Mouse (Mus musculus): ENCODE results near the gene Hs3st1. TPM values are rescaled to one million over a fixed set of nuclear protein-coding genes. Genes with fewer than 3 reads are reported as not detected.

The Hs3st1 gene
- polyA plus RNA-seq, 1 experiment: 4.1 TPM

GRCm38 (mm10) chr5:39636090-39636489 lies 119.2 kb downstream of the Hs3st1 start:
- no peak for TF ChIP-seq CTCF (IDR thresholded peaks at IDR 0.05; ENCODE audit: borderline replicate concordance, control insufficient read depth, extremely low read depth, insufficient read depth, low read length, poor library complexity)
- no peak for TF ChIP-seq POLR2A (IDR thresholded peaks at IDR 0.05; ENCODE audit: control insufficient read depth, extremely low read depth, insufficient read depth, low read length, poor library complexity)
- DNase-seq: no peak
- Histone ChIP-seq H3K36me3 (ENCODE audit: control insufficient read depth, insufficient read depth, low read length) (no peaks in the 10 kb centered on the region), H3K27me3 (ENCODE audit: control insufficient read depth, insufficient read depth, low read length) (no peaks in the 10 kb centered on the region), H3K27ac (ENCODE audit: control insufficient read depth, insufficient read depth, low read length) (no peak overlapping the region), H3K4me1 (replicated peaks; ENCODE audit: control insufficient read depth, insufficient read depth, low read length) (no peaks in the 10 kb centered on the region), H3K4me3 (ENCODE audit: control insufficient read depth, insufficient read depth, low read length) (no peak overlapping the region)
- WGBS: 81% methylated on average over 3 of the region's 3 CpGs

- Histone ChIP-seq H3K36me3 (ENCODE audit: control insufficient read depth, insufficient read depth, low read length) (no peaks in the 10 kb centered on the region), H3K4me1 (replicated peaks; ENCODE audit: control insufficient read depth, insufficient read depth, low read length) (no peaks in the 10 kb centered on the region), H3K27ac (ENCODE audit: control insufficient read depth, insufficient read depth, low read length) (no peak overlapping the region), H3K4me3 (ENCODE audit: control insufficient read depth, insufficient read depth, low read length) (no peak overlapping the region), H3K27me3 (ENCODE audit: control insufficient read depth, insufficient read depth, low read length) (no peaks in the 10 kb centered on the region)
- DNase-seq: no peak
- TF ChIP-seq POLR2A (IDR thresholded peaks at IDR 0.05; ENCODE audit: control insufficient read depth, extremely low read depth, insufficient read depth, low read length, poor library complexity) (no peak), CTCF (IDR thresholded peaks at IDR 0.05; ENCODE audit: borderline replicate concordance, control insufficient read depth, extremely low read depth, insufficient read depth, low read length, poor library complexity) (no peak)
- 97% methylated on average over 8 of the region's 8 CpGs for WGBS
These were observed 120.8 kb downstream of the Hs3st1 start for GRCm38 (mm10) chr5:39634300-39635047.

- no peak overlapping the region for H3K4me3 ChIP-seq (ENCODE audit: control insufficient read depth, insufficient read depth, low read length)
- WGBS: 56% methylated on average over 1 of the region's 1 CpGs
- TF ChIP-seq POLR2A (IDR thresholded peaks at IDR 0.05; ENCODE audit: control insufficient read depth, extremely low read depth, insufficient read depth, low read length, poor library complexity) (no peak), CTCF (IDR thresholded peaks at IDR 0.05; ENCODE audit: borderline replicate concordance, control insufficient read depth, extremely low read depth, insufficient read depth, low read length, poor library complexity) (no peak)
- H3K27ac ChIP-seq (ENCODE audit: control insufficient read depth, insufficient read depth, low read length): no peak overlapping the region
- DNase-seq: no peak
- H3K4me1 ChIP-seq (replicated peaks; ENCODE audit: control insufficient read depth, insufficient read depth, low read length): no peaks in the 10 kb centered on the region
- H3K36me3 ChIP-seq (ENCODE audit: control insufficient read depth, insufficient read depth, low read length): no peaks in the 10 kb centered on the region
- H3K27me3 ChIP-seq (ENCODE audit: control insufficient read depth, insufficient read depth, low read length): no peaks in the 10 kb centered on the region
These were observed 122.1 kb downstream of the Hs3st1 start for GRCm38 (mm10) chr5:39633206-39633605.

GRCm38 (mm10) chr5:39630841-39631240 lies 124.4 kb downstream of the Hs3st1 start:
- Histone ChIP-seq H3K27me3 (ENCODE audit: control insufficient read depth, insufficient read depth, low read length) (no peaks in the 10 kb centered on the region), H3K36me3 (ENCODE audit: control insufficient read depth, insufficient read depth, low read length) (no peaks in the 10 kb centered on the region), H3K27ac (ENCODE audit: control insufficient read depth, insufficient read depth, low read length) (no peak overlapping the region), H3K4me1 (replicated peaks; ENCODE audit: control insufficient read depth, insufficient read depth, low read length) (no peaks in the 10 kb centered on the region), H3K4me3 (ENCODE audit: control insufficient read depth, insufficient read depth, low read length) (no peak overlapping the region)
- TF ChIP-seq CTCF (IDR thresholded peaks at IDR 0.05; ENCODE audit: borderline replicate concordance, control insufficient read depth, extremely low read depth, insufficient read depth, low read length, poor library complexity): no peak
- 16% methylated on average over 5 of the region's 5 CpGs for WGBS
- DNase-seq: no peak

- TF ChIP-seq CTCF (IDR thresholded peaks at IDR 0.05; ENCODE audit: borderline replicate concordance, control insufficient read depth, extremely low read depth, insufficient read depth, low read length, poor library complexity) (no peak), POLR2A (IDR thresholded peaks at IDR 0.05; ENCODE audit: control insufficient read depth, extremely low read depth, insufficient read depth, low read length, poor library complexity) (no peak)
- Histone ChIP-seq H3K4me3 (ENCODE audit: control insufficient read depth, insufficient read depth, low read length) (no peak overlapping the region), H3K4me1 (replicated peaks; ENCODE audit: control insufficient read depth, insufficient read depth, low read length) (no peaks in the 10 kb centered on the region), H3K36me3 (ENCODE audit: control insufficient read depth, insufficient read depth, low read length) (no peaks in the 10 kb centered on the region), H3K27me3 (ENCODE audit: control insufficient read depth, insufficient read depth, low read length) (no peaks in the 10 kb centered on the region), H3K27ac (ENCODE audit: control insufficient read depth, insufficient read depth, low read length) (no peak overlapping the region)
- 94% methylated on average over 8 of the region's 8 CpGs for WGBS
- no peak for DNase-seq
These were observed 130.2 kb downstream of the Hs3st1 start for GRCm38 (mm10) chr5:39625037-39625473.

GRCm38 (mm10) chr5:39624218-39624590 lies 131.1 kb downstream of the Hs3st1 start:
- 95% methylated on average over 4 of the region's 4 CpGs for WGBS
- no peak for TF ChIP-seq CTCF (IDR thresholded peaks at IDR 0.05; ENCODE audit: borderline replicate concordance, control insufficient read depth, extremely low read depth, insufficient read depth, low read length, poor library complexity)
- no peaks in the 10 kb centered on the region for H3K27me3 ChIP-seq (ENCODE audit: control insufficient read depth, insufficient read depth, low read length)
- no peak overlapping the region for H3K4me3 ChIP-seq (ENCODE audit: control insufficient read depth, insufficient read depth, low read length)
- DNase-seq: no peak
- no peaks in the 10 kb centered on the region for H3K4me1 ChIP-seq (replicated peaks; ENCODE audit: control insufficient read depth, insufficient read depth, low read length)
- H3K27ac ChIP-seq (ENCODE audit: control insufficient read depth, insufficient read depth, low read length): no peak overlapping the region
- H3K36me3 ChIP-seq (ENCODE audit: control insufficient read depth, insufficient read depth, low read length): no peaks in the 10 kb centered on the region

Measured in thymus, adult 2 months (tissue).